Mouse (Mus musculus) stomach, embryonic 16.5 days (tissue): ENCODE results near the gene Aaas. TPM values are rescaled to one million over a fixed set of nuclear protein-coding genes. Genes with fewer than 3 reads are reported as not detected.
"Not testable (repeated sequence)": the region's sequence is repeated elsewhere in the genome, so short reads cannot be mapped to it uniquely, and the experiment has no call there.

Experiments used
- ATAC-seq: fragments of 200-750 bp; cut with Nextera tagmentation; 2 replicates; pipeline ENCODE4 v1.8.0; 2017; ENCODE audit warnings: moderate number of reproducible peaks, moderate TSS enrichment; ENCODE audit not compliant: insufficient read depth, low FRiP score
- H3K27ac ChIP-seq: fragments of 300-500 bp; sonication (generic); 2 replicates; pipeline ENCODE4 v1.5.1; 2014; ENCODE audit warnings: low read length
- H3K27me3 ChIP-seq: fragments of 300-500 bp; sonication (generic); 2 replicates; pipeline ENCODE4 v1.6.1; 2014; ENCODE audit warnings: low read length, control low read depth, mixed read lengths; ENCODE audit not compliant: control insufficient read depth, insufficient read depth
- H3K36me3 ChIP-seq: fragments of 300-500 bp; sonication (generic); 2 replicates; pipeline ENCODE4 v1.6.1; 2014; ENCODE audit warnings: low read length; ENCODE audit not compliant: control insufficient read depth, insufficient read depth
- H3K4me1 ChIP-seq: fragments of 300-500 bp; sonication (generic); 2 replicates; pipeline ENCODE4 v1.6.1; 2014; ENCODE audit warnings: low read length, control low read depth, mixed read lengths; ENCODE audit not compliant: control insufficient read depth, insufficient read depth
- H3K4me2 ChIP-seq: fragments of 300-500 bp; sonication (generic); 2 replicates; pipeline ENCODE4 v1.6.1; 2014; ENCODE audit warnings: low read depth, low read length, mixed read lengths
- H3K4me3 ChIP-seq: fragments of 300-500 bp; sonication (generic); replicated peaks from 2 replicates; pipeline ENCODE4 v1.5.1; 2014; ENCODE audit warnings: mild to moderate bottlenecking, low read length
- H3K9ac ChIP-seq: fragments of 300-500 bp; sonication (generic); 2 replicates; pipeline ENCODE4 v1.6.1; 2014; ENCODE audit warnings: low read length
- H3K9me3 ChIP-seq: fragments of 300-500 bp; sonication (generic); replicated peaks from 2 replicates; pipeline ENCODE4 v1.6.1; 2016; ENCODE audit warnings: low read length, control low read depth; ENCODE audit not compliant: control insufficient read depth
- WGBS: fragments of 180-500 bp; shearing (Covaris S2); extraction: QIAGEN DNeasy Blood & Tissue Kit; methylation state at CpG from one replicate; pipeline ENCODE4 v1.1.7; 2014; 5-methylcytosine and 5-hydroxymethylcytosine counted together
- polyA plus RNA-seq: library from polyadenylated mRNA; unstranded; fragments of >200 nt; fragmentation: Nextera tagmentation; extraction: Ambion mirVana; gene quantifications from 2 replicates; pipeline ENCODE4 v1.2.1, GENCODE M21; 2015

The Aaas gene
- polyA plus RNA-seq, 1 experiment from 2014 or later, result 55.4 TPM

- no peak overlapping the region for H3K4me2 ChIP-seq
Measured at GRCm38 (mm10) chr15:102352177-102352576, 1.6 kb upstream of the Aaas start.

DNA sequence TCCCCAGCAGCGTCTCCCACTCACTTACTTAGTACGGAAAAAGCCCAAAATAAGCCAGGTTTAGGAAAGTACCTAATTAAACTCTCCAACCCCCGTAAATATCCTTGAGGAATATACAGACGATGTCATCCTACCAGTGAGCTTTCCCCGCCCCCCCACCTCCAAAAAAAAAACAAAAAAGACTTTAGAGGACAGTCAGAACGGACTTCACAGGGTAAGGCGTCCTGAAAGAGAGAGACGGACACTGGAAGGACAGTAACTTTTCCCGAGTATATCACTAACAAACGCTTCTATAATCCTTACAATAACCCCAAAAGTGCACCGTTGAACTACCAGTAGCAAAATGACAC is 346 bp upstream of the Aaas start:
- Histone ChIP-seq H3K27ac (peak overlapping the region; percentile 68), H3K4me3 (peak overlapping the region; percentile 87), H3K9me3 (no peaks in the 10 kb centered on the region), H3K27me3 (no peaks in the 10 kb centered on the region), H3K9ac (peak overlapping the region; percentile 86), H3K4me2 (peak overlapping the region; percentile 69), H3K4me1 (peaks cover 12% of the 10 kb centered on the region), H3K36me3 (no peaks in the 10 kb centered on the region)
- 6% methylated on average over 11 of the region's 11 CpGs for WGBS
- no peak for ATAC-seq

More at GRCm38 (mm10) chr15:102352177-102352576, 1.6 kb upstream of the Aaas start:
- no peaks in the 10 kb centered on the region for H3K9me3 ChIP-seq
- no peak overlapping the region for H3K9ac ChIP-seq
- peaks cover 12% of the 10 kb centered on the region for H3K4me1 ChIP-seq
- no peaks in the 10 kb centered on the region for H3K27me3 ChIP-seq
- H3K4me3 ChIP-seq, result no peak overlapping the region
- no peak overlapping the region for H3K27ac ChIP-seq
- 67% methylated on average over 2 of the region's 2 CpGs for WGBS
- no peaks in the 10 kb centered on the region for H3K36me3 ChIP-seq
- ATAC-seq, result no peak

DNA sequence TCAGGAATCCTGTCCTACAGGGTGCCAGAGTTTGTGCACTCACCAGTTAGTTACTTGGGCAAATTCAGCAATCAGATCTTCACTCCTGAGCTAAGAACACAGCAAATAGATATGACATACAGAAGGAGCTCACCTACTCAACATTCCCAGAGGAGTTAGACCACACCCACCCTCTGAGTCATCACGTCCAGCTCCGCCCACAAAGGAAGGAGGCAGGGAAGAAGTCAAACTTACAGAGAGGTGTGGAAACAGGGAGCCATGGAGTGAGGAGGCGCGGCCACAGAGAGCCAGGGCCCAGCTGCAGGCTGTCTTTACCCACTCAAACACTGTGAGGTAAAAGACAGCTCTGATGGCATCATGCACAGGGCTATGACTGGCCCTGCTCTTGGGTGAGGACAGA is 4.1 kb downstream of the Aaas start:
- no peak overlapping the region for H3K4me2 ChIP-seq
- WGBS, result 61% methylated on average over 4 of the region's 4 CpGs
- H3K4me3 ChIP-seq, result no peak overlapping the region
- H3K27ac ChIP-seq, result no peak overlapping the region
- no peaks in the 10 kb centered on the region for H3K27me3 ChIP-seq
- H3K36me3 ChIP-seq, result no peaks in the 10 kb centered on the region
- peak; percentile 16; the same call in 1 of the 2 replicates for ATAC-seq
- no peak overlapping the region for H3K9ac ChIP-seq
- H3K4me1 ChIP-seq, result peaks cover 10% of the 10 kb centered on the region; the same call in 1 of the 2 replicates
- H3K9me3 ChIP-seq, result no peaks in the 10 kb centered on the region

- no peak overlapping the region for H3K4me2 ChIP-seq
- H3K4me3 ChIP-seq, result no peak overlapping the region
- H3K4me1 ChIP-seq, result no peaks in the 10 kb centered on the region
- H3K27ac ChIP-seq, result no peak overlapping the region
- no peaks in the 10 kb centered on the region for H3K27me3 ChIP-seq
- no peaks in the 10 kb centered on the region for H3K36me3 ChIP-seq
- no peak for ATAC-seq
- H3K9me3 ChIP-seq, result no peaks in the 10 kb centered on the region
- no peak overlapping the region for H3K9ac ChIP-seq
- WGBS, result 94% methylated on average over 3 of the region's 3 CpGs
Measured at GRCm38 (mm10) chr15:102344490-102344889, 6.1 kb downstream of the Aaas start.

DNA sequence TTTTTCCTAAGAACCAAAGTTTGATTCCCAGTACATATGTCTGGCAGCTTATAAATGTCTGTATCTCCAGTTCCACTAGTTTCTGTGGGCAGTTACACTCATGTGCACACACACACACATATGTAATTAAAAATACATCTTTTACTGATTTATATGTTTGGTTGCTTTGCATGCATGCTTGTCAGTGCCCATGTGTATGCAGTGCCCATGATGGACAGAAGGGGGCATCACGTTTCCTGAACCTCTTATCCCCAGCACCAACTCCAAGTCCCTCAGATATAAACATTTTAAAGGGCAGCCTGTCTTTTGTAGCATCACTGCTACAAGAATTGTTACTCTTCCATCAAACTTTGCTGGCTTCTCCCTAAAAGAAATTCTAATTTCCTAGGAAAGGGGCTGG is 9.0 kb downstream of the Aaas start:
- H3K36me3 ChIP-seq, result no peaks in the 10 kb centered on the region
- 5% methylated on average over 1 of the region's 1 CpGs for WGBS

DNA sequence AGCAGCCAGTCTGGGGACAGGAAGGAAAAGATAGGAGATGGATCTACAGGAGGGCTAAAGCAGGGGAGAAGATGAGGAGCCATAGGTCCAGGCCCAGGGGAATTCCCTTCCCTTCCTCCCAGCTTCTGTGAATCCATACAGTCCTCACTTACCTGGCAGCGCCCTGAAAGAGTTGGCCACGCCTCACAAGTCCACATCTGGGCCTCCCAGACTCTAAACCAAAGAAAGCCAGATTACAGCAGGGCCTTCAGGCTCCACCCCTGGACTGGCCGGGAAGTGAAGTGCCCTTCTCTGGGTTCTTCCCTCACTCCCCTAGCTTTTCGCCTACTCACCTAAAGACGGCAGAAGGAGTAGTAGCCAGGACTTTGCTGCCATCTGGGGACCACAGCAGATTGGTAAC is 11.0 kb downstream of the Aaas start:
- no peaks in the 10 kb centered on the region for H3K9me3 ChIP-seq
- H3K27ac ChIP-seq, result no peak overlapping the region
- no peaks in the 10 kb centered on the region for H3K27me3 ChIP-seq
- H3K9ac ChIP-seq, result no peak overlapping the region
- H3K4me2 ChIP-seq, result no peak overlapping the region
- no peak overlapping the region for H3K4me3 ChIP-seq
- ATAC-seq, result peak; percentile 22; the same call in 1 of the 2 replicates
- WGBS, result 56% methylated on average over 5 of the region's 5 CpGs
- H3K36me3 ChIP-seq, result 0 out of 2 replicates have a peak, but pooled peaks cover 8% of the 10 kb centered on the region
- H3K4me1 ChIP-seq, result no peaks in the 10 kb centered on the region

More for the DNA sequence above, 9.0 kb downstream of the Aaas start:
- no peak for ATAC-seq
- Histone ChIP-seq H3K27me3 (no peaks in the 10 kb centered on the region), H3K4me1 (no peaks in the 10 kb centered on the region), H3K9ac (no peak overlapping the region), H3K27ac (no peak overlapping the region), H3K9me3 (no peaks in the 10 kb centered on the region), H3K4me2 (no peak overlapping the region), H3K4me3 (no peak overlapping the region)

DNA sequence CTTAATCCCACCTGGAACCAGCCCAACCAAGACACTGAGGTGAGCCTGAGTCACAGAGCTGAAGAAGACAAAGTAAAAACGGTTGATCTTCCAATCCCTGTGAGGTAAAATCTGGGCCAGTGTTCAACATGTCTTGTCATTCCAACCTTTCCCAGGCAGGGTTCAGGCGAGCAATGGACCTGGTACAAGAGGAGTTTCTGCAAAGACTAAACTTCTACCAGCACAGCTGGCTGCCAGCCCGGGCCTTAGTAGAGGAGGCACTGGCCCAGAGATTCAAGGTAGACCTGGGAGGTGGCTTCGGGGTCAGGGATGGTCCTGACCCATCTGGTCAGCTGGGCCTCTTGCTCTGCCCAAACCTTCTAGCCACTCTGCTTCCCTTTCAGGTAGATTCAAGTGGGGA is 13.6 kb downstream of the Aaas start:
- Histone ChIP-seq H3K36me3 (0 out of 2 replicates have a peak, but pooled peaks cover 8% of the 10 kb centered on the region), H3K27ac (no peak overlapping the region), H3K27me3 (no peaks in the 10 kb centered on the region), H3K9me3 (no peaks in the 10 kb centered on the region), H3K4me3 (no peak overlapping the region), H3K4me2 (no peak overlapping the region), H3K9ac (no peak overlapping the region), H3K4me1 (peaks cover 9% of the 10 kb centered on the region)
- no peak for ATAC-seq
- 87% methylated on average over 4 of the region's 4 CpGs for WGBS

GRCm38 (mm10) chr15:102335925-102336324 is 14.6 kb downstream of the Aaas start:
- H3K4me3 ChIP-seq, H3K27ac ChIP-seq, H3K9me3 ChIP-seq, ATAC-seq, H3K4me1 ChIP-seq, H3K27me3 ChIP-seq, H3K9ac ChIP-seq, H3K36me3 ChIP-seq, H3K4me2 ChIP-seq: not testable (repeated sequence)
- 88% methylated on average over 5 of the region's 5 CpGs for WGBS

DNA sequence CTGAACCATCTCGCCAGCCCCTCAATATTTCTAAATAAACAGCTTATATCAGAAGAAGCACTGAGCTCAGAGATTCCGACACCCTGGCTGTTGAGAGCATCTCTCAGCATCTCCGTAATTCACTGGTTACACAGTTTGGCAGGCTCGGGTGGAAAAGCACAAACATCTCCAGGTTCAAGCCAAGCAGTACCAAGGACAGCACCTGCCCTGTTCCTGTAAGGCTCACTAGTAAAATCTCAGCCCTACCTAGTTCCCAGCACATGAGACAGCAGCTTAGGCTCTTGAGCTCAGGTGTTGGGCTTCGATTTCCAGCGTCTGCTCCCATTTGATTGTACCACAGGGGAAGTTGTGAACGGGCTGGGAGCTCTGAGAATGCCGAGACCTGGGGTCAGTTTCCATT is 15.3 kb downstream of the Aaas start:
- no peak overlapping the region for H3K4me3 ChIP-seq
- no peak overlapping the region for H3K27ac ChIP-seq
- no peak overlapping the region for H3K4me2 ChIP-seq
- ATAC-seq, result no peak
- no peaks in the 10 kb centered on the region for H3K27me3 ChIP-seq
- no peak overlapping the region for H3K9ac ChIP-seq
- WGBS, result 82% methylated on average over 8 of the region's 8 CpGs
- H3K9me3 ChIP-seq, result no peaks in the 10 kb centered on the region
- 0 out of 2 replicates have a peak, but pooled peaks cover 8% of the 10 kb centered on the region for H3K36me3 ChIP-seq
- H3K4me1 ChIP-seq, result peaks cover 9% of the 10 kb centered on the region
